Mouse (Mus musculus) brain, embryonic 14.5 days (tissue): Measurements from ENCODE around the gene Slc5a5.

ENCODE experiments used
- CTCF ChIP-seq: fragments of 200-500 bp; IDR thresholded peaks from 2 replicates; pipeline ENCODE4 v1.5.1; 2012; ENCODE audit warnings: inconsistent platforms, mild to moderate bottlenecking, moderate library complexity, borderline replicate concordance; ENCODE audit not compliant: insufficient read depth, insufficient read length; ENCODE audit errors: extremely low read depth
- POLR2A ChIP-seq: fragments of 200-500 bp; IDR thresholded peaks from 2 replicates; pipeline ENCODE4 v1.6.1; 2012; ENCODE audit warnings: mild to moderate bottlenecking, inconsistent platforms, borderline replicate concordance; ENCODE audit not compliant: poor library complexity, insufficient read depth, insufficient read length, severe bottlenecking; ENCODE audit errors: extremely low read depth

DNA sequence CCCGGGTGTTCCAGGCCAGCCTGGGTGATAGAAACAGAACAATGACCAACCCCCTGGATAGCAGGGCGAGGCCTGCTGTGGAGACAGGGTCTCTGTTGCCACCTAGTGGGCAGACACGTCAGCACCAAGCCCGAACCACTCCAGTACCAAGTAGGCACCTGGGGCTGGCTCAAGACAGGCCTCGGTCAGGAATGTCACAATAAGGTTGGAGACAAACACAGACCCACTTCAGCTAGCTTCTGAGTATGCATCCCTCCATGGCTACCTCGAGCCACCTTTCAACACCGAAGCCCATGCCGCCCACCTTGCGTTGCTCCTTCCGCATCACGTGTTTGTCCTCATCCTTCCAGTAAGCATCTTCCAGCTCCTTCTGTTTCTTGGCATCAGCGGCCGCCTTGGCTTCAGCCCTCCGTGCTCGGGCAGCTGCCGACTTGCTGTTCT lies 22.9 kb downstream of the Slc5a5 start:
- TF ChIP-seq POLR2A (no peak), CTCF (peak; percentile 90)
